Mouse (Mus musculus) midbrain, embryonic 16.5 days (tissue): ENCODE data around the gene Selenbp2. TPM values are rescaled to one million over a fixed set of nuclear protein-coding genes. Genes with fewer than 3 reads are reported as not detected.
"Not testable (repeated sequence)": the region's sequence is repeated elsewhere in the genome, so short reads cannot be mapped to it uniquely, and the experiment has no call there.

ENCODE experiments used
- ATAC-seq: fragments of 200-750 bp; cut with Nextera tagmentation; 2 replicates; pipeline ENCODE4 v1.8.0; 2017; ENCODE audit warnings: moderate TSS enrichment
- H3K27ac ChIP-seq: fragments of 300-500 bp; sonication (generic); 2 replicates; pipeline ENCODE4 v1.5.1; 2014; ENCODE audit warnings: mild to moderate bottlenecking, low read length, mixed read lengths
- H3K27me3 ChIP-seq: fragments of 300-500 bp; sonication (generic); 2 replicates; pipeline ENCODE4 v1.6.1; 2014; ENCODE audit warnings: low read depth, low read length, mixed read lengths; ENCODE audit not compliant: control insufficient read depth, insufficient read depth
- H3K36me3 ChIP-seq: fragments of 300-500 bp; sonication (generic); 2 replicates; pipeline ENCODE4 v1.6.1; 2014; ENCODE audit warnings: mild to moderate bottlenecking, low read length, moderate library complexity, mixed read lengths; ENCODE audit not compliant: control insufficient read depth, insufficient read depth
- H3K4me1 ChIP-seq: fragments of 300-500 bp; sonication (generic); 2 replicates; pipeline ENCODE4 v1.6.1; 2014; ENCODE audit warnings: mild to moderate bottlenecking, low read length, mixed read lengths; ENCODE audit not compliant: control insufficient read depth, insufficient read depth
- H3K4me2 ChIP-seq: fragments of 300-500 bp; sonication (generic); 2 replicates; pipeline ENCODE4 v1.6.1; 2014; ENCODE audit warnings: mild to moderate bottlenecking, low read length, mixed read lengths
- H3K4me3 ChIP-seq: fragments of 300-500 bp; sonication (generic); 2 replicates; pipeline ENCODE4 v1.5.1; 2014; ENCODE audit warnings: low read depth, mild to moderate bottlenecking, low read length, moderate library complexity, mixed read lengths
- H3K9ac ChIP-seq: fragments of 300-500 bp; sonication (generic); 2 replicates; pipeline ENCODE4 v1.6.1; 2014; ENCODE audit warnings: low read depth, low read length, mixed read lengths
- H3K9me3 ChIP-seq: fragments of 300-500 bp; sonication (generic); replicated peaks from 2 replicates; pipeline ENCODE4 v1.6.1; 2014; ENCODE audit warnings: mild to moderate bottlenecking, low read length, mixed read lengths; ENCODE audit not compliant: control insufficient read depth, poor library complexity, severe bottlenecking
- WGBS: fragments of 180-500 bp; shearing (Covaris S2); extraction: QIAGEN DNeasy Blood & Tissue Kit; methylation state at CpG from one replicate; pipeline ENCODE4 v1.1.7; 2014; 5-methylcytosine and 5-hydroxymethylcytosine counted together
- polyA plus RNA-seq: library from polyadenylated mRNA; unstranded; fragments of >200 nt; fragmentation: Nextera tagmentation; extraction: Ambion mirVana; gene quantifications from 2 replicates; pipeline ENCODE4 v1.2.1, GENCODE M21; 2015

Gene Selenbp2
- polyA plus RNA-seq, 1 experiment from 2014 or later, result not detected

DNA sequence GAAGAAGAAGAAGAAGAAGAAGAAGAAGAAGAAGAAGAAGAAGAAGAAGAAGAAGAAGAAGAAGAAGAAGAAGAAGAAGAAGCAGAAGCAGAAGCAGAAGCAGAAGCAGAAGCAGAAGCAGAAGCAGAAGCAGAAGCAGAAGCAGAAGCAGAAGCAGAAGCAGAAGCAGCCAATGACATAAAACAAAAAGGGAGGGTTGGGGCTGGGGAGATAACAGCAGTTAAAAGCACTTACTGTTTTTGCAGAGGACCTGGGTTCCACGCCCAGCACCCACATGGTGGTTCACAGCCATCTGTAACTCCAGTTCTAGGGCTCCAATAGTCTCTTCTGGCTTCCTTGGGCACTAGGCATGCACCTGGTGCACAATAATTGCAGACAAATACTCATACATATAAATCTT is 4.2 kb upstream of the Selenbp2 start:
- H3K4me2 ChIP-seq, H3K36me3 ChIP-seq, H3K9ac ChIP-seq, H3K27ac ChIP-seq, H3K4me1 ChIP-seq, ATAC-seq, H3K4me3 ChIP-seq, H3K9me3 ChIP-seq, H3K27me3 ChIP-seq: not testable (repeated sequence)
- WGBS, result 50% methylated on average over 1 of the region's 1 CpGs

DNA sequence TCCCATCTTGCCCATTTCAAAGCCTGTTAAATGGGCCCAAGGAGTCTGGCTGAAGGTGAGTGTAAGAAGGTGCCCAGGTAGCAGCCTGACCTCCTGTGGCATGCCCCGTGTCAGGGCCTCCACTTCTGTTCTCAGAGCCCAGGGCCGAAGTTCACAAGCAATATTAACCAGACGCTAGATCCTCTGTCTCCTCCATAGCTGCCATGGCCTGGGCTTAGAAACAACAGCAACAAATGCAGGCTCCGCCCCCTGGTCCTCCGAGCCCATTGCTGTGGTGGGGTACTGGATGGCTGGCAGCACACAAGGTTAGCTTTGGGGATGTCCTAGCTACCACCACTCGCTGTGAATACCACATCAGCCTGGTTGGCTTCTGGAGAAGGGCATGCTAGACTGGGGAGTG is 3.2 kb upstream of the Selenbp2 start:
- WGBS, result 69% methylated on average over 6 of the region's 6 CpGs
- H3K4me1 ChIP-seq, H3K36me3 ChIP-seq, H3K27me3 ChIP-seq, H3K27ac ChIP-seq, H3K4me3 ChIP-seq, H3K4me2 ChIP-seq, ATAC-seq, H3K9me3 ChIP-seq, H3K9ac ChIP-seq: not testable (repeated sequence)

DNA sequence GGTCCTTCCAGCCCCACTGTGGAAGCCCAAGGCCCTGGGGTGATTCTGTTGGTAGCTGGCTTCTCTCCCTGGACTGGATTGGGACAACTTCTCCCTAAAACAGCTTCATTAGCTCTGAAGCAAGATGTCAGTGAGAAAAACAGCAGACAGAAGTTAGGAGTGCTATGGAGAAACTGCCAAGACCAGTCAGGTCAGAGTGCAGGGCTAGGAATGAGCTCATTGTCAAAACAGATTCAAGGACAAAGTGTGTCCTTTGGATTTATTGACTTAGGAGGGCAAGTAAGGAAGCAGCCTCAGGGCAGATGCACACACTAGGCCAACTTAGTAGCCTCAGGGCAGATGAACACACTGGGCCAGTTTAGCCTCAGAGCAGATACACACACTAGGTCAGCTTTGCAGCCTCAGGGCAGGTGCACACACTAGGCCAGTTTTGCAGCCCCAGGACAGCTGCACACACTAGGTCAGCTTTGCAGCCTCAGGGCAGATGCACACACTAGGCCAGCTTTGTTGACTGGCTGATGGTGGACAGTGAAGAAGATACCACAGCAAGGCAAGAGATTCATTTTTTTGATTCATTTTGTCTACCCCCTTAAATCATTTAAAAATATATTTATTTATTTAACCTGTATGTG is 2.6 kb upstream of the Selenbp2 start:
- H3K27ac ChIP-seq, result no peak overlapping the region
- H3K36me3 ChIP-seq, result no peaks in the 10 kb centered on the region
- H3K4me2 ChIP-seq, result no peak overlapping the region
- H3K9ac ChIP-seq, result no peak overlapping the region
- ATAC-seq, result no peak
- H3K27me3 ChIP-seq, result no peaks in the 10 kb centered on the region
- no peak overlapping the region for H3K4me3 ChIP-seq
- no peaks in the 10 kb centered on the region for H3K4me1 ChIP-seq
- no peaks in the 10 kb centered on the region for H3K9me3 ChIP-seq

DNA sequence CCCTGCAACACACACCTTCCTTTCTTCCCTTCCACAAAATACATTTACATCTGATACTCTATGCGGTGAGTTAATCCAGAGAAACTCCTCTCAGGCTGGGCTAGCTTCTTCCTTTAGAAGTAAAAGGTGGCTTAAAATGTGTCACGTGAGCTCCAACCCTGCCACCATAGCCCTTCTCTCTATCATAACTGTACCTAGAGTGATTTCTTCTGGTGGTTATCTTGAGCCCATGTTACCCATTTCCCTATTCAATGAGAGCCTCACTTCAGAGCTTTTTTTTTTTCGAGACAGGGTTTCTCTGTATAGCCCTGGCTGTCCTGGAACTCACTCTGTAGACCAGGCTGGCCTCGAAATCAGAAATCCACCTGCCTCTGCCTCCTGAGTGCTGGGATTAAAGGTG is 1.7 kb upstream of the Selenbp2 start:
- not testable (repeated sequence) for ATAC-seq, H3K27ac ChIP-seq, H3K9me3 ChIP-seq, H3K36me3 ChIP-seq, H3K9ac ChIP-seq, H3K27me3 ChIP-seq, H3K4me1 ChIP-seq, H3K4me2 ChIP-seq, H3K4me3 ChIP-seq
- 84% methylated on average over 4 of the region's 4 CpGs for WGBS

DNA sequence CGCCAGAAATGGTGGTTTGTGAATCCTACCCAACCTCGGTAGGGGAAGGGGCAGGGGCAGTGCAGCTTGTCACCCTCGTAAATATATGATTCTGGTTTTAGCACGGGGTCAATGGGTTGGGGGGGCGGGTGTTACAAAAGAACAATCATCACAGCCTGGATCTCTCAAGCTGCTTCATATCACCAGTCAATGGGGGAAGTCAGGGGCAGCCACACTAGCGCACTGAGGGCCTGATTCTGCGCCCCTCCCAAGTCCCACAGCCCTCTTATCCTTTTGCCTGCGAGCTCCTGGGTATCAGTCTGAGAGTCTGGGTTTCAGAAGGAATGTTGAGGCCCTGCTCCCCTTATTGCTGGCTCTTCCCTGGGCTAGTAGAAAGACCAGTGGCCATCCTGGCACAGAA is 518 bp downstream of the Selenbp2 start:
- H3K9ac ChIP-seq, H3K9me3 ChIP-seq, H3K4me1 ChIP-seq, H3K27ac ChIP-seq, H3K36me3 ChIP-seq, H3K27me3 ChIP-seq, H3K4me2 ChIP-seq, H3K4me3 ChIP-seq, ATAC-seq: not testable (repeated sequence)
- 77% methylated on average over 5 of the region's 8 CpGs for WGBS

DNA sequence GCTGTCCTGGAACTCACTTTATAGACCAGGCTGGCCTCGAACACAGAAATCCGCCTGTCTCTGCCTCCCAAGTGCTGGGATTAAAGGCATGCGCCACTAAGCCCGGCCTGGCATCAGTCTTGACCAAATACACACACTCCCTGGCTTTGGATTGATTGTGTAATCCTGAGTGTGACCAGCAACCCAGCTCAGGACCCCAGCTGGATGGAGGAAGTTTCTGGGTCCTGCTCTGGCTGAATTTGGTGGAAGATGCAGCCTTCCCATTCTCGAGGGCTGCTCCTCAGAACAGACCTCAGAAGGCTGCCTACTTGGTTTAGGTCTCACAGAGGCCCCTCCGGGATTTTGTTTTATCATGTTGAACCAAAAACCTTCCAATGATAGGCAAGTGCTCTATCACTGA is 2.2 kb downstream of the Selenbp2 start:
- H3K27ac ChIP-seq, ATAC-seq, H3K9me3 ChIP-seq, H3K4me3 ChIP-seq, H3K36me3 ChIP-seq, H3K9ac ChIP-seq, H3K27me3 ChIP-seq, H3K4me2 ChIP-seq, H3K4me1 ChIP-seq: not testable (repeated sequence)
- WGBS, result 96% methylated on average over 6 of the region's 6 CpGs

DNA sequence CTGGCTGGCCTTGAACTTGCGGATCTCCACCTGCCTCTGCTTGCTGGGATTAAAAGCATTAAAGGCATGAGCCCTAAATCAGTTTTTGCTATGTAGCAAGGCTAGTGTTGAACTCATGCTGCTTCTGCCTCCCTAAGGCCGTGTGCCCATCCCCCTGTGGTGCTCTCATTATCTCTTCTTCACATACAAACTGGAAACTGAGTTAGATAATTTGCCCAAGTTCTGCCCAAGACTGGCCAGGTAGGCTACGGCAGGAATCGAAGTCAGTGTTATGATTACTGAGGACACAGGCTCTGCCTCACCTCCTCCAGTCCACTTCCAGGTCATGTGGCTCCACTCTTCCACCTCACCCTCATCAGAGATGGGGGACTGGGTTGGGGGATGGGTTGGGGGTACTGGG is 2.9 kb downstream of the Selenbp2 start:
- not testable (repeated sequence) for H3K4me3 ChIP-seq, H3K4me1 ChIP-seq, H3K27ac ChIP-seq, H3K27me3 ChIP-seq, H3K9me3 ChIP-seq, H3K36me3 ChIP-seq, ATAC-seq, H3K9ac ChIP-seq, H3K4me2 ChIP-seq
- 94% methylated on average over 4 of the region's 4 CpGs for WGBS

DNA sequence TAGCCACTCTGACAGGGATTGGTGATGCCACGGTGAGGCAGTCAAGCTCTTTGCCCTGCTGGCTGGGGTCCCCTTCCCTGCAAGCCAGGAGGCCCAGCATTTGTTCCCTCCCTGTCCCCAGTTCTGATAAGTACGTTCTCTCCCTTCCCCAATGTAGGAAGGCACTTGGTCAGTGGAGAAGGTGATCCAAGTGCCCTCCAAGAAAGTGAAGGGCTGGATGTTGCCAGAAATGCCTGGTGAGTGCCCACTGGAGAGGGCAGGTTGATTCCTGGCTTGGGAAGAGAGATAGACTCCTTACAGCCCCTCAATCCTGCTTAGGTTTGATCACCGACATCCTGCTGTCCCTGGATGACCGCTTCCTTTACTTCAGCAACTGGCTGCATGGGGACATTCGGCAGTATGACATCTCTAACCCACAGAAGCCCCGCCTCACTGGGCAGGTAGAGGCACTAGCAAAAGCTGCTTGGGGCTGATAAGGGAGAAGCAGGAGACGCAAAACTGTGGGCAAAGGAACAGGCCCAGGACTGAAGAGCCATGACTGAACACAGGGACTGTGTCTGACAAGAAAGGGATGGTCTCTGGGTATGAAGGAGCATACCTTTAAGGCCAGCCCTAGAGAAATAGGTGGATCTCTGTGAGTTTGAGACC is 8.9 kb downstream of the Selenbp2 start:
- H3K4me3 ChIP-seq, H3K4me2 ChIP-seq, H3K9ac ChIP-seq, H3K27me3 ChIP-seq, H3K27ac ChIP-seq, H3K9me3 ChIP-seq, H3K36me3 ChIP-seq, H3K4me1 ChIP-seq, ATAC-seq: not testable (repeated sequence)
- 94% methylated on average over 6 of the region's 7 CpGs for WGBS

DNA sequence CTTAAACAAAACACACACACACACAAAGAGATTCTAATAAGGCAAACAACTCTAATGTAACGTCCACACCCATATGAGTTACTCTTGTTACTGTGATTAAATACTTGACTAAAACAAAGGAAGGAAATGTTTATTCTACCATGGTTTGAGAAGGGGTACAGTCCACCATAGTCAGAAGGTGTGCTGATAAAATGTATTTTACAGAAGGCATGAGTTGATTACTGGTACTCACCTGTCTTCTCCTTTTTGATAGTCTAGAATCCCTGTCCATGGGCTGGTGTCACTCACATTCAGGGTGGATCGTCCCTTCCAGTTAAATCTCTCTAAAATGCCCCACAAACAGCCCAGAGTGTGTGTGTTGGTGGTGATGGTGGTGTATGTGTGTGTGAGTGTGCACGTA is 9.5 kb downstream of the Selenbp2 start:
- Histone ChIP-seq H3K9me3 (no peaks in the 10 kb centered on the region), H3K4me1 (no peaks in the 10 kb centered on the region), H3K36me3 (no peaks in the 10 kb centered on the region), H3K4me3 (no peak overlapping the region), H3K4me2 (no peak overlapping the region), H3K27me3 (no peaks in the 10 kb centered on the region), H3K27ac (no peak overlapping the region), H3K9ac (no peak overlapping the region)
- no peak for ATAC-seq
- 86% methylated on average over 3 of the region's 3 CpGs for WGBS
